Mouse (Mus musculus) liver, postnatal 0 days (tissue): ENCODE measurements around the gene Cpne2.

Source experiments
- CTCF ChIP-seq: sonication (generic); IDR thresholded peaks from 2 replicates; pipeline ENCODE4 v1.5.1; 2016; ENCODE audit warnings: antibody characterized with exemption, low read depth
- EP300 ChIP-seq: IDR thresholded peaks from 2 replicates; pipeline ENCODE4 v1.6.1; 2016; ENCODE audit warnings: antibody characterized with exemption, low read depth, mild to moderate bottlenecking

DNA sequence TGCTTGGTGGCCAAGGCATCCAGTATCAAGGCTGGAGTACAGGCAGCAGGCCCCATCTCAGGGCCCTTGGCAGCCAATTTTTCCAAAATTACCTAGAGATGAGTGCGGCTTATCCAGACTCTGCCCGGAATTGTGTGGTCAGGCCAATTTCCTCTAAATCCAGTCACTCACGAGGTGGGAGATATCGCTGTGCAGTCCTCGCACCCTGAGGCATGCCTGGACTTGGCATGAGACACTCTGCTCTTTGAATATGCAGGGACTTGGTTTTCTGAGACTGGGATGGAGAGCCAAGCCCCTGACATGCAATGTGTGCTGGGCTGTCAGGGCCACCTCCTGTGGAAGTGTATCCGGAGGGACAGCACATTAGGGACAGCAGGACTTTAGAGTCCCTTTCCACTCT lies 33.2 kb downstream of the Cpne2 start:
- TF ChIP-seq CTCF = no peak
- TF ChIP-seq EP300 = no peak
